Mouse (Mus musculus) CD4-positive, CD25-positive, alpha-beta regulatory T cell, adult 2 months (primary cell): ENCODE measurements around the gene Dcun1d5.
"Not testable (repeated sequence)": the region's sequence is repeated elsewhere in the genome, so short reads cannot be mapped to it uniquely, and the experiment has no call there.

ENCODE experiments used
- DNase-seq: peaks from one replicate; pipeline ENCODE4 v3.0.0-alpha.2; 2012; ENCODE audit warnings: low read depth, low spot score

Gene Dcun1d5

GRCm38 (mm10) chr9:7184172-7184896 lies at the start of gene Dcun1d5, which contains the start of gene Dync2h1:
Gene Dcun1d5 (plus strand): TSS chr9:7184520.
Gene Dync2h1 (minus strand): TSS chr9:7184446.
- peak; percentile 96 for DNase-seq

DNA sequence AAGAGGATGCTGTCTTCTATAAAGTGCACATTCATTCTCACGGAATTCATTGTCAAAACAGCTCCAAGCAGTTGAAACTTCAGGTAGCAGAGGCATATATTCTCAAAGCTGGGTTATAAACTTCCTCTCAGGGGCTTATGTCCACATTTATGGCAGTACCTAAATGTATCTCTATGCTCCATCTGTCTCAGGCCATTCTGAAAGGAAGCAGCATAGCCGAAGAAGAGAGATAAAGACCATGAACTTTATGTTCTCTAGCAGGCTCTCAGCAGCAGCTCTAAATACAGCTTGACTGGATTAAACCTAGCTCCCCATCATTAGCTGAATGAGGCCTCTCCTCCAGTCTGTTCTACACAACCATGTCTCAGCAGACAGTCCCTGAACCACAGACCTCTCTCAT lies 29.9 kb upstream of the Dcun1d5 start:
- no peak for DNase-seq

GRCm38 (mm10) chr9:7158605-7159004 lies 25.7 kb upstream of the Dcun1d5 start:
- no peak for DNase-seq

- no peak for DNase-seq
These were observed 24.6 kb upstream of the Dcun1d5 start for GRCm38 (mm10) chr9:7159718-7160117.

GRCm38 (mm10) chr9:7160688-7161087 lies 23.6 kb upstream of the Dcun1d5 start:
- no peak for DNase-seq

GRCm38 (mm10) chr9:7167339-7167998 lies 16.9 kb upstream of the Dcun1d5 start:
- DNase-seq = peak; percentile 12

GRCm38 (mm10) chr9:7173756-7174155 lies 10.6 kb upstream of the Dcun1d5 start:
- no peak for DNase-seq

DNA sequence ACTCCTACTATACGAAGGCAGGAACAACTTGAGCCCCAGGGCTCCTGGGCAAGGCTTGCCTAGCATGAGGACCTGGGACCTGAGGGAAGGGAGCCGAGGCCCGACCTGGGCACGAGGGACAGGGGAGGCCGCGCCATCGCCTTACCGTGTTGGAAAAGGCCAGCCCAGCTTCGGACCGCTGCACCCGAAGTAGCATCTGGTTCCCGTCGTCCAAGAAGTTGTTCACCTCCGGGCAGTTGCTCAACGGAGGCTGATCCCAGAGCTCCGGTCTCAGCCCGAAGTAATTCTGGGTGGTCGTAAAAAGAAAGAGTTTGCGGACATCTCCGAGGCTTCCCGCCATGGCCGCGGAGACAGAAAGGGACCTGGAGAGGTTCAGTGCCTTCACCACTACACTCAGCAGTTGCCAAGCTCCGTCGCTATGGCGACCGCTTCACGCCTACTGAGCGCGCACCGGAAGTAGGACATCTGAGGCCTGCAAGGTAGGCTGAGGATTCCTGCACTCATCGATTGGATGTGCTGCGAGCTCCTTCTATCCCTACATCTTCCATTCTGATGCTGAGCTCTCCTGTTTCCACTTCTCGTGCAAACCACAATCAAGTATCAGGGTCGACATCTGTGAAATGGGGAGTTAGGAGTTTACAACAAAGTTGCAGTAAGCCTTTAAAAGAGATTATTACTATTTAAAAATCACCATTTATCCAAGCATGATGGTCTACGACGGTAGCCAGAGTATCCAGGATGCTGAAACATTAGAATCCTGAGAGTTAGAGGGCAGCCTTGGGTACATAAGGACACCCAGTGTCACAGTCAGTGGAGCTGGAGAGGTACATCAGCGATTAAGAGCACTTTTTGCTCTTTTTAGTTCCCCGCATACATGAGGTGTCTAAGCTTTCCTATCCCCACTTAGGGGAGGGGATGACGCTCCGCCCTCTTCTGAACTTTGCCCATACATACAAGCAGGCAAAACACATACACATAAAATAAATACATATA lies 7.4 kb upstream of the Dcun1d5 start:
- DNase-seq = peak; percentile 94

DNA sequence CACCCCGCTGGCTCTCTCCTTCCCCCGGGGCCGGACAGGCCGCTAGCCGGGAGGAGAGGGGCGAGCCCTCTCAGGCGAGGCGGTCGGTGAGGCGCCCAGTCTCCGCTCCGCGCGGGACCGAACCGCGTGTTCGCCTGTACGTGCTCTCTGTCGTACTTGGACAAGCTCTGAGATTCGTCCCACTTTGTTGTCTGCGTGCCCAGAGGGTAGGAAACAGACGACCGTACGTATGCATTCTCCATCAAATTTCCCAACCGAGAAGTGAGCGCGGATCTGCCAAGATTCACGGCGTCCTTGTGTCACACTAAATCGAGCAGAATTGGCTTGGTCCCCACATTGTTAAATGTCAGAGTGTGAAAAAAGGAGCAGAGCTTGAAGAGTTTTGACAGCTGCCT lies 574 bp downstream of the Dcun1d5 start:
- no peak for DNase-seq

- not testable (repeated sequence) for DNase-seq
These were observed 6.4 kb downstream of the Dcun1d5 start for GRCm38 (mm10) chr9:7190694-7191093.

- peak; percentile 59 for DNase-seq
These were observed 31.9 kb downstream of the Dcun1d5 start for GRCm38 (mm10) chr9:7216240-7216639.

DNA sequence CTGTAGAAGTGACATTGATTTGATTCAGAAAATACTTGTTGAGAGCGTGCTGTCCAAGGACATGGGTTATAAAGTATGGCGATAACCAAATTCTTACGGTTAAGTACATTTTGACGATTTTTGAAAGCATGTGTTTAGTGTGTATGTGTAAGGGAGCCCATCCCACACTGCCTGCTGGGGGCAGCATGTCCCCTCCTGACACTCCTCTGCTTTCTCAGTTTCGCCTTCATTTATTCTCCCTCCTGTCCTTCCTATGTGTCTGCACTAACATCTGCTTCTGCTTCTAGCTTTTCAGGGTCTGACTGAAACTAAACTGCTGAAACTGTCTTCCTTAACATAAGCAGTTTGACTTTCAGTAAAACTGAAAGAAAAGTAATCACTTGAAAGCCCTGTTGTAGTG lies 36.7 kb downstream of the Dcun1d5 start:
- DNase-seq = peak; percentile 41

GRCm38 (mm10) chr9:7221460-7221859 lies 37.1 kb downstream of the Dcun1d5 start:
- DNase-seq = peak; percentile 58

GRCm38 (mm10) chr9:7238619-7239018 lies 54.3 kb downstream of the Dcun1d5 start:
- DNase-seq = no peak

DNA sequence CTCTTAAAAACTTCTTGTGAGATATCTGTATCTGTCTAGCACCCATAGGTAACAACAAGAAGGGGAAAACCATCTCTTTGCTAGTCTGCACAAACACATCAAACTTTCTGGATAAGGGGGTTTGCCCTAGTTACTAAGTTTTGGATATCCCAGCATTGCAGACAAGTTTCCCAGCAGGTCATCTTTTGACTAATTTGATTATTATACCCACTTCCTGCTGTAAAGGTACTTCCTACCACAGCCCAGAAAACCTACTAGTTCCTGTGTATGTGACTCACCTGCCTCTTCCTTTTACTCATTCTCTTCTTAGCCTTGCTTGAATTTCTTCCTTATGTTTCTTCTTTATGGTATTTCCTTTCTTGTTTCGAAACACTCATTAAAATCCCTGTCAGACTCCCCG lies 55.6 kb downstream of the Dcun1d5 start:
- peak; percentile 35 for DNase-seq

DNA sequence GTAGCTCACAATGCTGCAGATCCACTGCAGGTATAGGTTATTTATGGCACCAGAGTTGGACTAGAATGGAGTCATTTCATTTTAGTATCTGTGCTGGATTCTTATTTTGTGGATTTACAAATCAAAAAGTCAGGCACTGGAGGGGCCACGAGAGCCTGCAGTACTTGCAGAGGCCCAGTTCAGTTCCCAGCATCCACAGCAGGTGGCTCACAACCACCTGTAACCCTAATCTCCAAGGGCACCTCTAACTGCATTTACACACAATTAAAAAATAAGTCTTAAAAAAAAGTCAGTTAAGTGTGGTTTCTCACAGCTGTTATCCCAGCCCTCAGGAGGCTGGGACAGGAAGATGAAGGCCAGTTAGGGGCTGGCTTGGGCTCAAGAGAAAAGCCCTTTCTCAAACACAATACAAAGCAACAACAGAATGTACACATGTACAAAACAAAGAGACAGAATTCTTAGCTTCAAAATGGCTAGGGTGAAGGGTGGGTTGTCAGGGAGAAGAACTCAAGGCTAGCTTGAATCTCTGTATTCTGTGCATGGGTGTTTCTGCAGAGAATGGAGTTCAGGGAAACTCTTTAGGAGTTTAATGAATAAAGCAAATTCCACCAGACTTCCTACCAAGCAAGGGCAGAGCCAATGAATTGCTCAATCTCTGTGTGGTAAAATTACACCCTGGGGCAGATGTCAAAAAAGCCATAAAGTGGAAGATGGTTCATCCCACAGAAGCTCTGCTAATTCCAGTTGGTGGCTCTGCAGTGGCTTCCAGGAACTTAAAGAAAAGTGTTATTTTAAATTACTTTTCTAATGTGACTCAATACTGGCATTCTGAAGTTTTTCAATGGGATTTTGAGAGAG lies 68.7 kb downstream of the Dcun1d5 start:
- no peak for DNase-seq
